Mouse (Mus musculus): ENCODE measurements around the gene Cab39.

DNA sequence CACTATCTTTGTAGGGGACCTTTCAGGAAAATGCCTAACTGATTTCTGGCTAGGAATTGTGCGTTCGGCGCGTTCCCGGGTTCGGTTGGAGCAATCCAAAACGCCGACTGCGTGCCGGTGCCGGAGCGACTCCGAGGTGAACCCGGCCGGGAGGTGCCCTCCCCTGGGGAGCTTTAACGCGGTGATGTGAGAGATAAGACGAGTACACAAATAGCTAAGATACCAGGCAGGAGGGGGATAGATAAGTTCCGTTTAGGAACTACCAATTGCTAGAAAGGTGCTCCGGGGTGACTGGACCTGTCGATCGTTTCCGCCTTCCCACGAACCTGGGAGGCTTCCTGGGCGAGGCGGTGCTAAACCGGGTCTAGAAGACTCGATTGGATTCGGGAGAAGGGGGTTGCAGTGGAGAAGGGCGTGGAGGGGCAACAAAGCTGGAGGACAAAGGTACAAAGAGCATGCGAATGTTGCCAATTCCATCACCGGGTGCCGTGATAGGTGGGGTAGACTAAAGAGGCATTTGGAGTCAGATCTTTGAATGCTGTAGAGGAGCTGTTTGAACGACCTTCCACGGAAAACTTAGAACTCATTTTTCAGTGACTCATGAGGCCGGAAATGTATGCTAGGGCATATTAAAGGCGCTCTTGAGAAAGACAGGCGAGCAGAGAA, 998 bp downstream of the Cab39 start:
- TF ChIP-seq CTCF (IDR thresholded peaks at IDR 0.05; ENCODE audit: low read depth, low read length) (no peak), POLR2A (IDR thresholded peaks at IDR 0.05; ENCODE audit: extremely low read depth, insufficient read depth, low read length) (0 out of 2 replicates have a peak, but pooled peaks have one; percentile 13)
